Mouse (Mus musculus) right cerebral cortex, adult 2 months (tissue): ENCODE measurements around the gene Tbc1d9.
A peak's percentile ranks its signal among the peaks of the same experiment; 100 is the strongest.

Experiments used
- DNase-seq, 2 experiments: peaks; one replicate each; pipeline ENCODE4 v3.0.0; 2021 to 2022; ENCODE audit warnings: low spot score in 2 of 2

Tbc1d9 gene

GRCm38 (mm10) chr8:83178228-83178742, 13.1 kb downstream of the Tbc1d9 start:
- no peak for DNase-seq

- DNase-seq: no peak
These were observed 16.8 kb downstream of the Tbc1d9 start for GRCm38 (mm10) chr8:83181851-83182482.

GRCm38 (mm10) chr8:83182784-83183183, 17.6 kb downstream of the Tbc1d9 start:
- DNase-seq: no peak

- DNase-seq: no peak
These were observed 21.2 kb downstream of the Tbc1d9 start for GRCm38 (mm10) chr8:83186376-83186775.

DNA sequence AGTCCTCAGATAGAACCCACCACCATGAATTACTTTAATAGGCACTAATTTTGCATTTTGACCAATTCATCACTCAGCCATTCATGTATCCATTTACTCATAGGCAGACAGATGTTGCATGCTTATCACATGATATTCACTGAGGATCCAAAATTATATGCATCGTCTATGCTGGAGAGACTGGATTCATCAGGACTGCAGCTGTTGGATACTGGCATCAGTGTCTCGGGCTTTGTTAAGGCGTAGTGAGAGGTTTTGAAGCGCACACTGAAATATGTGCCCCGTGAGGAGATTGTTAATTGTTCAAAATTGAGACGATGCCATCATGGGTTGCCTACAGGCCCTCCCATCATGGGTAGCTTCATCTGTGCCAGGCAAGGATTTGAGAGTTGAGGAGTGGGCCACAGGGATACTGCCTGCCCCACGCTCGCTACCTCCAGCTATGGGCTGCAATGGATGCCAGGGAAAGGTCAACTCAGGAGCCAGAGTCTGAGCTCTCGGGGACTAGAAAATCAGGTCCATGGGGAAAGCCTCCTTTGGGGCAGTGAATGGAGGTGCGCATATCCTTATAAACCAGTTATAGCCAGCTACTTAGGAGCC, 22.3 kb downstream of the Tbc1d9 start:
- DNase-seq: no peak

DNA sequence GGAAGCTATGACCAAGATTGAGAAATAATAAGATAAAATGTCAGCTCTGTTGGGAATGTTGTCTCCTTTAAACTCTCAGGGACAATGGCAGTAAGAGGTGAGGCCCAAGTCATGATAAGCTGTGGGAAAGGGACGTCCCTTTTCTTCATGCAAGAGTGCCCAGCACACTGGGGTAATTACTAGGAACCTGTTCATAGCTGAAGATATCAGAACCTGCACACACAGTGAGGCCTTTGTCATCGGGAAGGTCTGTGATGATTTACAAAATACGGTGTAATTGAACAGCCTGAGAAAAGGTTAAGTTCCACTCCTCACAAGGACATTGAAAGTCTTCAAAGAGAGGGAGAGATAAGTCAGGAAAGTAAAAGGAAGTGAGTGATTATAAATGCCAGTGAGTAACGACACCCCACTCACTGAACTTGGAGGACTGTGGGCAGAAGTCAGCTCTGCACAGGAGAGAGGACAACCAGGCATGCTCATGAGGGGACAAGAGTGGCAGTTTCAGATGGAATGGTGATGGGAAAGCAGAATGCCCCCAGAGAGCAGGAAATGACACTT, 24.5 kb downstream of the Tbc1d9 start:
- no peak for DNase-seq

DNA sequence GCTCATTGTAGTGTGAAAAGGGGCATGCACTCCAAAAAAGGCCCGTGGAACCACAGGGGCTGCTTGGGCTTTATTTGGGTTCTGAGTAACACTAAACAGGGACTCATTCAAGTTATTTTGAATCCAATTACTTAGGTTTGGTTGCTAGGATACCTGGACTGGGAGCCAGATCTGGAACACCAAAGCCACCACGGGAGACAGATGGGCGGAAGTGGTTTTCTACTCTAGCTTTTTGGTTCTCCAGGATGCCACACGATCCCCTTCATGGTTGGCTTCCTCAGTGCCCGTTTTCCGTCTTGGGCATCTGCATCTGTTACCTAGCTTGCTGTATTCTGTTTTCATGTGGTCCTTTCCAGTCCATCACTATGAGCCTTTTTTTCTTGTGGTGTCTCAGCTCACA, 30.9 kb downstream of the Tbc1d9 start:
- DNase-seq: peak; percentile 64 to 74

DNA sequence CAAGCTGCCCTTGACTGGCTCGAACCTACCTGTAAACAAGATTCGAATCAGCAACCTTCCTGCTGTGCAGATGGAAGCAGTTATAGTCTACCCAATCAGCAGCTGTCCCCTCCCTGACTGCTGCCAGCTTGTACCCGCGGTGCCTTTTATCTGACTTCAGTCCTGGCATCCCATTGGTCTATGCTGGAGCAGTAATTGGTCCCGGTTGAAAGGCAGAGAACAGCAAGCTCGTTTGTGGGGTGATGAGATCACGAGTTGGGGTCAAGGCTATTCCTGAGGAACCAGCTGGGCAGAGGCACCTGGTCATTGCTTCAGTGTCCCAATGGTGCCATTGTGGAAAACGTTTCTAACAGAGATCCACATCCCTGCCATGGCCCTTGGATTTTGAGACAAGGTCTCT, 34.6 kb downstream of the Tbc1d9 start:
- no peak for DNase-seq

DNA sequence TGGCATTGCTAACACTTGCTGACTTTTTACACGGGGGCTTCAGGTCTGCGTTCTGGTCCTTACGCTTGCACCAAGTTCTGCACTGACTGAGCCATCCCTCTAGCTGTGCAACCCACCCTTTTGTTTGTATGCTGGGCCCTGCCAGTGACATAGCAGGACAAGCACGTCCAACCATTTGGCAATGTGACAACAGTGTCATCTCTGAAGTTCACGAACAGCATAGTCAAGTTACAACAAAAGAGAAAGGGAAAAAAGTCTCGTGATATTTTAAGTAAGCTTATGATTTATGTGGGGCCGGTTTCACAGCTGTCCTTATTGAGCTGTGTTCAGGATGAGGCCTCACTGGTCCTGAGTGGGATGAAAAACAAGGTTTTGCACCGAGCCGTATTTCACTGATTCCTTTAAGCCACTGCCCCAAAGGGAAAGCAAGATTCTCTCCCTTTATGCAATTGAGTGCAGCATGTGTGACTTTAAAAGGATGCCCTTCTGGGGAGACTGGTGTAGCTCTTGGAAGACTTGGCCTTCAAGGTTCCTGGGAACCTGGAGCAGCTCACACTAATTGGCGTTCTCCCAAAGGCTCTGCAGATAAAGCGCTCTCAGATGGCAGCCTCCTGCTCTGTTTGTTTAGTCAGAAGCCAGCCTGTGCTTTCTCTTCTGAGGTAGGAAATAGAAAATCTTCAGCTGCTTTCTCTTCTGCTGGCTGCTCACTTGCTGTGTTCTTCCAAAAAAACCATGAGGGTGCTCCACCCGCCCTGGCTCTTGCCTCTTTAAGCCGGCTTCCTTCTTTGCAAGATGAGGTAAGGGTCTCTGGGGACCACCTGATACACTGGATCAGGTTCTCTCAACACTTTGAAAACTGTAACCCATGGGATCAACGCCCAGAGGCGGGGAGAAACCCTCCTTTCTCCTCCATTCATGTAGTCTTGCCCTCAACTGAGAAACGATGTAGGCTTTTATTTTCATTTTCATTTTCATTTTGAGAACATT, 35.3 kb downstream of the Tbc1d9 start:
- DNase-seq: peak; percentile 45 to 56

- no peak for DNase-seq
These were observed 37.8 kb downstream of the Tbc1d9 start for GRCm38 (mm10) chr8:83202946-83203345.

DNA sequence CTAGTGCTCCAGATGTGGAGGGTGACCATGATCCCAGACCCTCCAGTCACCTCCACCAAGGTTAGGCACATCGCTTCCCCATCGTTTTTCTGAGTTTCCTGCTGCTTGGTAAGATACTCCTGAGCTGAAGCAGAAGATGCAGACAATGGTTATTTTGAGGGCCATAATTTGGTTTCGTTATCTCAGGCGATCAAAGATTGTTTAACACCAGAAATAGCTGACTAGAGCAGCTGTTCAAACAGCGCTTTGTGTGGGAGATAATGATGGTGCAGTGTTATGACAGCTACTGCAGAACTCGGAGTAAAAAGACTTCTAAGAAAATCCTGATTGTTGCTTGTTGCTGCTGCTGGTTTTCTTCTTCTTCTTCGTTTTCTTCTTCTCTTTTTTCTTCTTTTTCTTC, 40.8 kb downstream of the Tbc1d9 start:
- peak; percentile 49 to 56 for DNase-seq

- DNase-seq: no peak
These were observed 44.4 kb downstream of the Tbc1d9 start for GRCm38 (mm10) chr8:83209581-83209980.

- DNase-seq: no peak
These were observed 45.5 kb downstream of the Tbc1d9 start for GRCm38 (mm10) chr8:83210676-83211075.

GRCm38 (mm10) chr8:83215065-83215464, 49.9 kb downstream of the Tbc1d9 start:
- no peak for DNase-seq

DNA sequence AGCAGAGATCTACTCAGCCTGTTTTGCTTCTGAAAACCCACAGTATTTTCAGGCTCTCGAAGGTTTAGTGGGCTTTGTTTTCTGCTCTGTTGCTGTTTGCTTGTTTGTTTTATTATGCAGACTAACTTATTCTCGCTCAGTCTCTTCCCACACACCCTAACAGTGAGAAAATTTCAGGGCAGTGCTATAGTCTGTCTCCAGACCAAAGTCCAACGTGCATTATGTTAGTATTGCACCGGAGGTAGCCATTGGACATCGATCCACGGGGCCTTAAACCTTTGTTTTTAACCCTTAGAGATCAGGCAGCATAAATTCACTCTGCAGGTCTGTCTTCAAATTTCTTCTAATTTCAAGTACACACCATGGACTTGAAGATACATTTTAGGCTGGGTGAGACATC, 51.4 kb downstream of the Tbc1d9 start:
- no peak for DNase-seq

- DNase-seq: no peak
These were observed 52.0 kb downstream of the Tbc1d9 start for GRCm38 (mm10) chr8:83217196-83217595.

DNA sequence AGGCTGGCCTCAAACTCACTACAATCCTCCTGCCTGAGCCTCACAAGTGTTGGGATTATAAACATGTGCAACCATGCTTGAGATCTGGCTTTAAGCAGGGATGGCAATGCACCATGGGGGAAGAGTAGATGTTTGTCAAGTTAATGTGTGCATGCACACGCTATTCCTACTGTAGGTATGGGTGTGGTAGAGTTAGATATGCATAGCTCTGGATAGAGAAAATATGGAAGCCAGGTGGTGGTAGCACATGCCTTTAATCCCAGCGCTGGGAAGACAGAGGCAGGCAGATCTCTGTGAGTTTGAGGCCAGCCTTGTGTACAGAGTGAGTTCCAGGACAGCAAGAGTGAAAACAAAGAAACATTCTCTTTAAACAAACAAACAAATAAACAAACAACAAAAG, 52.7 kb downstream of the Tbc1d9 start:
- no peak for DNase-seq

DNA sequence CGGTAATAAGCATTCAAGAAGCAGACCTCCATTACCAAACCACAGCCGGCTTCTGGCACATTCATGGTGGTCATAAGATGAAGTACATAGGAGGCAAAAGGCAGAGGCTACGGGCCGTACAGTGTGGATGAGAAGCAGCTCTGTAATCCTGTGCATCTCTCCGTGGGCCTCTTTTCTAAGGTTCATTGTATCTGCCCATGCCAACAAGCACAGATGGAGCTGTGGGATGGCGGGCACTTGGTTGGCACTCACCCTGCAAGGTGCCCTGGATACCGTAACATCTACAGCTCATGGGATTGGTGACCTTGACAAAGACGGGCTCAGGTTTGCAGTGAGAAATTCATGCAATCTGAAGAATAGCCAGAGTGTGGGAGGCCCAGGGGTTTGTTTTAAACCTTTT, 54.2 kb downstream of the Tbc1d9 start:
- DNase-seq: no peak

- DNase-seq: no peak
These were observed 55.6 kb downstream of the Tbc1d9 start for GRCm38 (mm10) chr8:83220746-83221145.

GRCm38 (mm10) chr8:83224754-83225416, 59.7 kb downstream of the Tbc1d9 start:
- DNase-seq: no peak

DNA sequence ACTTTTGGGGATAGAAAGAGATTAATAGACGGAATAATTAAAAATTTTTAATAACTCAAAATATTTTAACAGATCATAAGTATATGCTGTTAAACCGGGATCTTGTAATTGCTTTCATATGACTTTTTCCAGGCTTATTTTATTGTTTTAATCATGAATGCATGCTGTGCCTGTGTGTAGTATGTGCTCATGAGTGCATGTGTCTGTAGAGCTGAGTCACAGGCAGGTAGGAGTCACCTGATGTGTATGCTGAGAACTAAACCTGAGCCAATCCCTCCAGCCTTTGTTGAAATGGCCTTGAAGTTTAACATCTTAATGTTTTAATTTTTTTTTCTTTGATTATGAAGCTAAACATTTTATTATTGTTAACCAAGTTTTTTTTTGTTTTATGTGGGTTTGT, 60.4 kb downstream of the Tbc1d9 start:
- DNase-seq: no peak

- no peak for DNase-seq
These were observed 62.2 kb downstream of the Tbc1d9 start for GRCm38 (mm10) chr8:83227336-83227735.
